Mouse (Mus musculus): ENCODE measurements around the gene Pou5f1. TPM values are rescaled to one million over a fixed set of nuclear protein-coding genes. Genes with fewer than 3 reads are reported as not detected.
"Not testable (repeated sequence)": the region's sequence is repeated elsewhere in the genome, so short reads cannot be mapped to it uniquely, and the experiment has no call there.

Pou5f1 gene
- polyA plus RNA-seq, 1 experiment from 2014 or later, result not detected

GRCm38 (mm10) chr17:35507556-35508260 lies 1.9 kb downstream of the Pou5f1 start:
- H3K9me3 ChIP-seq (ENCODE audit: control insufficient read depth, low read length), result no peaks in the 10 kb centered on the region
- no peak overlapping the region for H3K9ac ChIP-seq (ENCODE audit: low read length)
- 28% methylated on average over 13 of the region's 13 CpGs for WGBS
- H3K4me3 ChIP-seq (ENCODE audit: low read depth, low read length), result no peak overlapping the region
- ATAC-seq (replicated peaks; ENCODE audit: low FRiP score, low TSS enrichment, low read depth), result no peak
- peaks cover 5% of the 10 kb centered on the region; the same call in 1 of the 2 replicates for H3K36me3 ChIP-seq (ENCODE audit: control insufficient read depth, insufficient read depth, low read length)
- H3K4me2 ChIP-seq (ENCODE audit: low read length), result no peak overlapping the region
- H3K4me1 ChIP-seq (replicated peaks; ENCODE audit: control insufficient read depth, insufficient read depth, low read length), result no peaks in the 10 kb centered on the region
- H3K27ac ChIP-seq (ENCODE audit: low read depth), result no peak overlapping the region
- DNase-seq (ENCODE audit: low spot score), result no peak
- peaks cover 24% of the 10 kb centered on the region; the same call in 1 of the 2 replicates for H3K27me3 ChIP-seq (replicated peaks; ENCODE audit: control insufficient read depth, insufficient read depth, low read length)

DNA sequence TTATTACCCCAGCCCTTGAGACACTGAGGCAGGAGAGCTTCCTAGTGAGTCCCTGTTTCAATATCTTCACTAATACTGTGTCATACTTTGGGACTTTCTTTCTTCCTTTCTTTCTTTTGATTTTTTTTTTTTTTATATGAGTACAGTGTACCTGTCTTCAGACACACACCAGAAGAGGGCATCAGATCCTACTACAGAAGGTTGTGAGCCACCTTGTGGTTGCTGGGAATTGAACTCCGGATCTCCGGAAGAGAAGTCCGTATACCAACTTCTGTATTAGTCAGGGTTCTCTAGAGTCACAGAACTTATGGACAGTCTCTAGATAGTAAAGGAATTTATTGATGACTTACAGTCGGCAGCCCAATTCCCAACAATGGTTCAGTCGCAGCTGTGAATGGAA lies 2.5 kb downstream of the Pou5f1 start:
- DNase-seq (ENCODE audit: low spot score); H3K4me2 ChIP-seq (ENCODE audit: low read length); H3K9ac ChIP-seq (ENCODE audit: low read length); H3K4me3 ChIP-seq (ENCODE audit: low read depth, low read length); H3K4me1 ChIP-seq (replicated peaks; ENCODE audit: control insufficient read depth, insufficient read depth, low read length); ATAC-seq (replicated peaks; ENCODE audit: low FRiP score, low TSS enrichment, low read depth); H3K27ac ChIP-seq (ENCODE audit: low read depth); H3K9me3 ChIP-seq (ENCODE audit: control insufficient read depth, low read length): not testable (repeated sequence)
- Histone ChIP-seq H3K36me3 (ENCODE audit: control insufficient read depth, insufficient read depth, low read length) (peaks cover 10% of the 10 kb centered on the region; the same call in 1 of the 2 replicates), H3K27me3 (replicated peaks; ENCODE audit: control insufficient read depth, insufficient read depth, low read length) (peaks cover 24% of the 10 kb centered on the region; the same call in 1 of the 2 replicates)
- 45% methylated on average over 5 of the region's 5 CpGs for WGBS

GRCm38 (mm10) chr17:35509284-35509683 lies 3.5 kb downstream of the Pou5f1 start:
- Histone ChIP-seq H3K4me2 (ENCODE audit: low read length) (no peak overlapping the region), H3K27ac (ENCODE audit: low read depth) (no peak overlapping the region), H3K9me3 (ENCODE audit: control insufficient read depth, low read length) (no peaks in the 10 kb centered on the region), H3K36me3 (ENCODE audit: control insufficient read depth, insufficient read depth, low read length) (peaks cover 10% of the 10 kb centered on the region; the same call in 1 of the 2 replicates), H3K4me1 (replicated peaks; ENCODE audit: control insufficient read depth, insufficient read depth, low read length) (no peaks in the 10 kb centered on the region; the same call in 1 of the 2 replicates), H3K9ac (ENCODE audit: low read length) (no peak overlapping the region), H3K27me3 (replicated peaks; ENCODE audit: control insufficient read depth, insufficient read depth, low read length) (peaks cover 24% of the 10 kb centered on the region; the same call in 1 of the 2 replicates), H3K4me3 (ENCODE audit: low read depth, low read length) (no peak overlapping the region)
- ATAC-seq (replicated peaks; ENCODE audit: low FRiP score, low TSS enrichment, low read depth) (no peak), DNase-seq (ENCODE audit: low spot score) (peak; percentile 67)
- 21% methylated on average over 8 of the region's 8 CpGs for WGBS

- H3K9me3 ChIP-seq (ENCODE audit: control insufficient read depth, low read length), result no peaks in the 10 kb centered on the region
- no peak overlapping the region for H3K4me3 ChIP-seq (ENCODE audit: low read depth, low read length)
- 0 out of 2 replicates have a peak, but pooled peaks cover under 1% of the 10 kb centered on the region for H3K27me3 ChIP-seq (replicated peaks; ENCODE audit: control insufficient read depth, insufficient read depth, low read length)
- H3K9ac ChIP-seq (ENCODE audit: low read length), result no peak overlapping the region
- no peak overlapping the region for H3K27ac ChIP-seq (ENCODE audit: low read depth)
- WGBS, result 96% methylated on average over 7 of the region's 7 CpGs
- peaks cover 18% of the 10 kb centered on the region; the same call in 1 of the 2 replicates for H3K4me1 ChIP-seq (replicated peaks; ENCODE audit: control insufficient read depth, insufficient read depth, low read length)
- no peak for DNase-seq (ENCODE audit: low spot score)
- H3K4me2 ChIP-seq (ENCODE audit: low read length), result no peak overlapping the region
- ATAC-seq (replicated peaks; ENCODE audit: low FRiP score, low TSS enrichment, low read depth), result no peak
- H3K36me3 ChIP-seq (ENCODE audit: control insufficient read depth, insufficient read depth, low read length), result peaks cover 10% of the 10 kb centered on the region; the same call in 1 of the 2 replicates
Observed at GRCm38 (mm10) chr17:35512916-35513626, 7.3 kb downstream of the Pou5f1 start.

DNA sequence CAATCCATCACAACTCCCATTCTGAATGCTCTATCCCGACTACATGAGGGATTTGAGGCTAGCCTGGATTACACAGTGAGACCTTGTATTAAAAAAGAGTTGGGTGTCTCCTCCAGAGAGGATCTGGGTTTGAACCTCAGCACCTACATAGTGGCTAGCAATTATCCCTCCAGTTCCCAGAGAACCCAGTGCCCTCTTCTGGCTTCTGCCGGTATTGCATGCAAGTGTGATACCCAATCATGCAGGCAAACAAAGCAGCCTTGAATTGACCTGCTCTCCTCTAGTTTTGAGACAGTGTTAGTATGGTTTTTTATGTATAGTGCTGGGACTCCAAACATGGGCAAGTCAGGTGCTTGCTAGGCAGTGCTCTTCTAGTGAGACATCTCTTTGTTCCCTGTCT lies 8.1 kb downstream of the Pou5f1 start:
- peaks cover 10% of the 10 kb centered on the region; the same call in 1 of the 2 replicates for H3K36me3 ChIP-seq (ENCODE audit: control insufficient read depth, insufficient read depth, low read length)
- ATAC-seq (replicated peaks; ENCODE audit: low FRiP score, low TSS enrichment, low read depth) (no peak), DNase-seq (ENCODE audit: low spot score) (peak; percentile 92)
- no peaks in the 10 kb centered on the region for H3K27me3 ChIP-seq (replicated peaks; ENCODE audit: control insufficient read depth, insufficient read depth, low read length)
- H3K9me3 ChIP-seq (ENCODE audit: control insufficient read depth, low read length), result no peaks in the 10 kb centered on the region
- WGBS, result 18% methylated on average over 2 of the region's 2 CpGs
- no peak overlapping the region for H3K9ac ChIP-seq (ENCODE audit: low read length)
- H3K27ac ChIP-seq (ENCODE audit: low read depth), result no peak overlapping the region
- H3K4me3 ChIP-seq (ENCODE audit: low read depth, low read length), result no peak overlapping the region
- H3K4me2 ChIP-seq (ENCODE audit: low read length), result peak overlapping the region; percentile 70
- H3K4me1 ChIP-seq (replicated peaks; ENCODE audit: control insufficient read depth, insufficient read depth, low read length), result peaks cover 22% of the 10 kb centered on the region; the same call in 1 of the 2 replicates

GRCm38 (mm10) chr17:35514756-35515155 lies 8.9 kb downstream of the Pou5f1 start:
- Histone ChIP-seq H3K4me3 (ENCODE audit: low read depth, low read length) (peak overlapping the region; percentile 61), H3K36me3 (ENCODE audit: control insufficient read depth, insufficient read depth, low read length) (peaks cover 10% of the 10 kb centered on the region; the same call in 1 of the 2 replicates), H3K9me3 (ENCODE audit: control insufficient read depth, low read length) (no peaks in the 10 kb centered on the region), H3K27me3 (replicated peaks; ENCODE audit: control insufficient read depth, insufficient read depth, low read length) (no peaks in the 10 kb centered on the region), H3K9ac (ENCODE audit: low read length) (peak overlapping the region; percentile 55), H3K4me1 (replicated peaks; ENCODE audit: control insufficient read depth, insufficient read depth, low read length) (peaks cover 22% of the 10 kb centered on the region; the same call in 1 of the 2 replicates), H3K27ac (ENCODE audit: low read depth) (no peak overlapping the region), H3K4me2 (ENCODE audit: low read length) (peak overlapping the region; percentile 70)
- 54% methylated on average over 6 of the region's 6 CpGs for WGBS
- ATAC-seq (replicated peaks; ENCODE audit: low FRiP score, low TSS enrichment, low read depth) (no peak), DNase-seq (ENCODE audit: low spot score) (no peak)

- Histone ChIP-seq H3K27me3 (replicated peaks; ENCODE audit: control insufficient read depth, insufficient read depth, low read length) (no peaks in the 10 kb centered on the region), H3K9me3 (ENCODE audit: control insufficient read depth, low read length) (no peaks in the 10 kb centered on the region), H3K4me1 (replicated peaks; ENCODE audit: control insufficient read depth, insufficient read depth, low read length) (peaks cover 22% of the 10 kb centered on the region; the same call in 1 of the 2 replicates), H3K27ac (ENCODE audit: low read depth) (no peak overlapping the region), H3K4me3 (ENCODE audit: low read depth, low read length) (peak overlapping the region; percentile 61), H3K36me3 (ENCODE audit: control insufficient read depth, insufficient read depth, low read length) (peaks cover 10% of the 10 kb centered on the region; the same call in 1 of the 2 replicates), H3K9ac (ENCODE audit: low read length) (peak overlapping the region; percentile 55), H3K4me2 (ENCODE audit: low read length) (peak overlapping the region; percentile 70)
- 7% methylated on average over 25 of the region's 25 CpGs for WGBS
- DNase-seq (ENCODE audit: low spot score) (no peak), ATAC-seq (replicated peaks; ENCODE audit: low FRiP score, low TSS enrichment, low read depth) (peak; percentile 14)
Observed at GRCm38 (mm10) chr17:35515911-35516640, 10.3 kb downstream of the Pou5f1 start.
